Mouse (Mus musculus) thymus, postnatal 36 days (tissue): Measurements from ENCODE around the gene Dusp15.

Experiments used
- DNase-seq, 2 experiments: peaks; one replicate each; pipeline ENCODE4 v3.0.0; 2022; ENCODE audit warnings: mixed read lengths in 2 of 2

Gene Dusp15

DNA sequence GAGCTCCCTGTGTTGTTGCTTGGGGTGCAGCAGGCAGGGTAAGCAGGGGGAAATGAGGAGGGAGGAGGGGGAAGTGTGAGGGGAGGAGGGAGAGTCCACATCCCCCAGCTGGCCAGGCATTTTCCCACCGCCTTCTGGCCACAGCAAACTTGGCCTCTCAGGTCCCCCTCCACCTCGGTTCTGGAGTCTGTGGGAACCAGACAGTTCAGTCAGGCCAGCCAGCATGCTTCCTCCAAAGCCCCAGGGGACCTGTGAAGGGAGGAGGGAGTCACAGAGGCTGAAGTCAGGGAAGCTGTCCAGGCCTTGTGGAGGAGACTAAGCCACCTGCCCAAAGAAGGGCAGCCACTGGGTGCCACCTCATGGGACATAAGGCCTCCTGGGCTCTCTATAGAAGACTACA is 21.2 kb downstream of the Dusp15 start:
- DNase-seq = no peak

DNA sequence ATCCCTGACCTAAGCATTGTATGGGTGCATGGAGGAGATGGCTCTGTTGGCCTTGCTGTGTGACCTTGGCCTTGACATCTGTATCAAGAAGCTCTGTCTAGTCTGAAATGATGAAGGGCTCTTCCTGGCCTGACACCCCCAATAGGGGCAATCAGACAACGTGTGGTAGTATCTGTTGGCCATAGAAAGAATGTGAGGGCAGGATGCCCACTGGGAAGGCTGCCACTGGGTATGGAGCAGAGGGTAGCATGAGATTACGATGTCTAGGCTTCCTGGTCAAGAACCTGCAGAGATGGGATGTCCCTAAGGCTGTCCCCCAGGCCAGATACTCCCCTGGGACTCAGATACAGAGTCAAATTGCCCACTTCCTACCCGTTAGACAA is 22.5 kb downstream of the Dusp15 start:
- DNase-seq = no peak

DNA sequence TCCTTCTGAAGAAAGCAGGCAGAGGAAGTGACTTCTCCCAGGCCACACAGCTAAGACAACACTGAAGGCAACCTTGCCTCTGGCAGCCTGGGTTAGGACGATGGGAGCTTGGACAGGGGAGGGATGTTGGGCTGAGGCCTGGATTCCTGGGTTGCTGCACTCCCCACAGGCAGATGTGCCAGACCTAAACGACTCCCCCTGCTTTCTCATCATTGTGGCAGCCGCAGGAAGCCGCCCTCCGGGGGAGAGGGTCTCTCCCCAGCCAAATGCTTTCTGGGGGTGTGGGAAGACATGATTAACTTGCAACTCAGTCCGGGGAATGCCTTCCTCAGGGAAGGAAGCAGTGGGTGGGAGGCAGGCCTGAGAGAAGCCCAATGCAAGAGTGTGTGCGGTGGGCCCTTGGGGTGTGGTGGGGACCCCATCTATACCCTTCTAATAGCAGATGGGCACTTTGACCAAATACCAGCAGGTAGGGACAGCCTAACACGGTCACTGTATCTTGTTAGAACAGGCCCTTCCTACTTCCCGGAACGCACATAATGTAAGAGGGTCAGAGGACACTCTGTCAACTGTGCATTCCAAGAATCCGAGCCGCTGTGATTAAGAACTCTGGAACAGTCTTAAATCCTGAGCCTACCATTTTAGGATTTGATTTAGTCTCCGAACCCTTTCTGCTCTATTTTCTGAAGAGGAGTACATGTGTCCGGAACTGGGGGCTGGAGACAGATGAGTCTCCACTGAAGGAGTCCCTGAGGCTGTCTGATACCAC is 23.1 kb downstream of the Dusp15 start:
- no peak for DNase-seq

DNA sequence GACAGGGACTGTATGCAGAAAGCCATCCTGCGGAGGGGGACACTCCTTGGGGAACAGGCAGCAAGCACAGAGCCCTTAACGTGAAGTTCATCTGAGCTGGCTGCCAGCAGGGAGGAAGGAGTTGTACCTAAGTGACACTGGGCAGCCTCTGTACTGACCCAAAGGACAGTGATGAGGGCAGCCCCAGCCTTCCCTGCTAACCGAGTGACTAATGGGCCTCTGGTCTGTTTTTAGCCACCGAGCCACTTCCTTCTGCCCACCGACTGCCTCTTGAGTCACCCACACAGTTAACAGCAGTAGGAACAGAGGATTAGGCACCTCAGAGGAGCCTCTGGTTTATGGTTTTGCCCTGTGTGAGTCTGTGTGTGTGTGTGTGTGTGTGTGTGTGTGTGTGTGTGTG is 24.1 kb downstream of the Dusp15 start:
- no peak for DNase-seq

DNA sequence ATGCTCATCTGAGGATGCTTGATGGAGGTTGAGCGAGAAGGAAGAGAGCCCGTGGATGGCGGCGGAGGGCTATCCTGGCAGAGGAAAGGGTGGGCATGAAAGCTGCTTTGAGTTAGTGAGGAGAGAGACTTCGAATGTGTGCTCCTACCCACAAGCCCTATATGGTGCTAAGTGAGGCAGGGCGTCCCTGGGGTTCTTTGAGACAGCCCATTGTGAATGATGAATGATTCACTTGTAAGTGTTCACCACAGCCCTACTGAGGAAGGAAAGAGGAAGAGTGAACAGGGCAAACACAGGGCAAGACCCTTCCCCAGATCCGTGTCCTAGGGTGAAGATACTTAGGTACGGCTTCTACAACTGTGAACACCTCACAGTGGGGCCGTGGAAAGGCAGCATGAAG is 24.6 kb downstream of the Dusp15 start:
- no peak for DNase-seq

DNA sequence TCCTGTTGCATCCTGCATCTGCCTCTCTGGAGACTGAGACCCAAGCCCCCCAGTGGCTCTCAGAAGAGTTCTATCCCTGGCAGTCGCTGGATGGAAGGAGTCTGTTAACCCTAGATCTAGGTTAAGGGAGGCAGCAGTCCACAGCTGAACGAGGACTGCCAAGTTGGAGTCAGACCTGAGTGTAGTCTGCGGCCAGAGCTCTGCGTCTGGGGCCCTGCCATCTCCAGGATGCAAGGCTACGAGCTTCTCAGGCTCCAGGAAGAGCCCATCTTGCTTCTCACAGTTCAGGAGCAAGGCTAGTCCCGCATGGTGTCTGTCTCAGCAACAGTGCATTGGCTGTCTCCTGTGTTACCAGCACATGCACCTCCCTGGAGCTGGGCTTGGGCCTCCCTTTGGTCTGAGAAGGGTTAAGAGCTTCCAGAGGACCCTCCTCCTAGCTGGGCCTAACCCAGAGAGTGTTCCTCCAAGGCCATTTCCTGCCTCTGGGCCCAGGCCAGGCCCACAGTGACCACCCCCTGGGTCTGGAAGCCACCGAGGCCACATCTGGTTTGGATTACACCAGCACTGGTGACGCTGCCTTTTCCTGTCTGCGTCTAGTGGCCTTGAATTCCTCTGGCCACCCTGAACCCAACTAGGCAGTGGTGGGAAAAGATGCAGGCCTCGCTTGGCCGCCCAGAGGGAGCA is 26.2 kb downstream of the Dusp15 start:
- no peak for DNase-seq

DNA sequence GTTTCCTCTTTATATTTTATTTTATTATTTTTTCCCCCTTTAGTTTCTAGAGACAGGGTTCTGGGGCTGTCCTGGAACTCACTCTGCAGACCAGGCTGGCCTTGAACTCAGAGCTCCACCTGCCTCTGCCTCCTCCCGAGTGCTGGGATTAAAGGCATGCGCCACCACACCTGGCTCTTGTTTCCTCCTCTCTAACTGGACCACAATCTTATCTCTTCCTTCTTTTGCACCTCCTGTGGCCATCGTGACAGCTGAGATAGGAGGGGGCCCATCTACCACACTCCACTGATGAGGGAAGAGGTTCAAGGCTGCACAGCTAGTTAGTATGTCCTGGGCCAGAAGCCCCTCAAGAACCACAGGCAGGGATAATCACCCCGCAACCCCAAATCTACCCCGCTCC is 27.0 kb downstream of the Dusp15 start:
- no peak for DNase-seq

DNA sequence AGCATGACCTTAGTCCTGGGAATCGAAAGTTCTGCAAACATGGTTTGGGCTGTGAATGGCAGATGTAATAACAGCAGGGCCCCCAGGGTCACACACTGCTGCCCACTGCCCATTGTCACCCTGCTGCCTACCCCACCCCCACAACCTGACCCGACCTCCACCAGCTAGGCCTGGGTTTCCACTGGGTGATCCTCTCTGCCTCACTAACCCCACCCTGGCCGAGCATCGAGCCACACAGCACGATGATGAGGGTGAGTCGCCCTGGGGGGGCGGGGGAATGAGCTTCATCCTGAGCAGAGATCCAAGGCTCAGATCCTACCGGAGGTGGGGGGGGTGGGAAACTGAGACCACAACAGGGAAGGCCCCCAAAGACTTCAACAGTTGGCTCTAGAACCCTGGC is 27.4 kb downstream of the Dusp15 start:
- DNase-seq = no peak

DNA sequence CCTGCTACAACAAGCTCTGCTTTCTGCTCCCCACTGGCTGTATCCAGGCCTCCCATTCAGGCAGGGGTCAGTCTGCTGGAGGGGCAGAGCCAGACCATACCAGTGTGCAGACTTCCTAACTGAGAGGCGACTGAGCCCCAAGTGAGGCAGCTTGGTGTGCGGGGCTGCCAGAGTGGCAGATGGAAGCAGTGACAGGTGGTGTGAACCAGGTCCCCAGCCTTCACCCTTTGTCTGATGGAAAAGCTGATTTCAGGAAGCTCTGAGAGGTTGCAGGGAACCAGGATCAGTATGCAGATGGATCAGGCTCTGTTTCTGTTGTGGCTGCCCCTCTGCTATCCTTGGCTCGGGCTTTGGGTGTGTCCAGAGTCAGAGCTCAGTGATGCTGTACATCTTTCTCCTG is 27.9 kb downstream of the Dusp15 start:
- no peak for DNase-seq

DNA sequence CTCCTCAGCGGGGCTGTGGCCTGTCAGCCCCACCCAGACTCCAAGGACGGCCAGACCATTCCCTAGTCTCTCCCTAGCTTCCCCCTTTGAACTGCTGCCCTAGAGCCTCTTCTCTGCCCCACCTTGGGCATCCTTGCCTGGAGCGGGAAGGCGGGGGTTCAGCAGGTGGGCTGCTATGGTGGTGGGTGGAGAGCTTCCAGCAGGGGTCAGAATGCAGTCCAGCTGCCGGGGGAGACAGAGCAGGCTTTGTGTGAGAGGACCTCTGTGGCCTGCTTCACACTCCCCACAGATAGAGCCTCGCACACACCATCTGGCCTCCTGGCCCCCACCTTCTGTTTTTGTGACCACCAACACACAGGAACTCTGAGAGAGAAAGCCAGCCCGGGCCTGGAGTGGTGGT is 29.1 kb downstream of the Dusp15 start:
- no peak for DNase-seq

DNA sequence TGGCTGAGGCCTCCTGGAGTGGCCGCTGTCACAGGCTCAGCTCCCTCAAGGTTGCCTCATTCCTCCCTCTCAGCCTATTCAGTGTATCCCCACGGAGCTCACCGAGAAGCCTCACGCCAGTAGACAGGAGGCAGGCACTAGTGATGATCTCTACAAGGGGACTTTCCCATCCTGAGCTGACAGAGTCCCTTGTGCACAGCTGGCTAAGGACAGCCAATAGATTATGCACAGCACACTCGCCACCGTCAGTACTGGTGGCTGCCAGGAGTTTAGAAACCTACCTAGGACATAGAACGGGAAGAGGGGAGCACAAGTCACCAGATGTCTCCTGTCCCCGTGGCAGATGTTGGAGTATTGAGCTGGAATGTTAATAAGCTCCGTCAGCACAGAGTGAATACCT is 33.8 kb downstream of the Dusp15 start:
- DNase-seq = no peak

DNA sequence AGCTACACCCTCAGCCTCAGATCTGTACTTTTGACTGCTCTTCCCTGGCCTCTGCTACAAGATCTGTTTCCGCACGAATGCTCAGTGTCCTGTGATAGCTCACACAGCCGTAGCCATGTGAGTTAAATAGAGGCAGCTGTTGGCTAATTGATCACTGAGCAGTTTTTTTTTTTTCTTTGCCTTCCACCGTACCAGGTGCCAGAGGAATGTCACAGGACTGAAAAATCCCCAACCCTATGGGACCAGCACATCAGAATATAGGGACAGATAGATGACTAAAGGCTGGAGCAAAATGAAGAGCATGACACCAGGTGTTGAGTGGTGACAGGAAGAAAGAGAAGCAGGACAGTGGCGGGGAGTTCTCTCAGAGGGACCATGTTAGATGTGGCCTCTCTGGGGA is 35.4 kb downstream of the Dusp15 start:
- DNase-seq = no peak

DNA sequence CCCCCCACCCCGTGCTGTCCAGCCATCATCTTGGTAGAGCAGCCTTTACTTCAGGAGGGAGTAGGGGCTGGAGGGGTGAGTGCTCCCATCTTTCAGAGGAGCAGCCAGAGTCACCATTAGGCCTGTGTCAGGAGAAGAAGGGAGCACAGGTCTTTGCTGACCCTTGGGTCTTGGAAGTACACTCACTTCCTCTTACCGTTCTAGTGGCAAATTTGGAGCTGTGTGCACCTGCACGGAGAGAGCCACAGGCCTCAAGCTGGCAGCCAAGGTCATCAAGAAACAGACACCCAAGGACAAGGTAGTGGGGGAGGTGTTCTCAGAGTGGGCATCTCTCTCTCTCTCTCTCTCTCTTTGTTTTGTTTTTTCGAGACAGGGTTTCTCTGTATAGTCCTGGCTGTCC is 36.0 kb downstream of the Dusp15 start:
- no peak for DNase-seq

DNA sequence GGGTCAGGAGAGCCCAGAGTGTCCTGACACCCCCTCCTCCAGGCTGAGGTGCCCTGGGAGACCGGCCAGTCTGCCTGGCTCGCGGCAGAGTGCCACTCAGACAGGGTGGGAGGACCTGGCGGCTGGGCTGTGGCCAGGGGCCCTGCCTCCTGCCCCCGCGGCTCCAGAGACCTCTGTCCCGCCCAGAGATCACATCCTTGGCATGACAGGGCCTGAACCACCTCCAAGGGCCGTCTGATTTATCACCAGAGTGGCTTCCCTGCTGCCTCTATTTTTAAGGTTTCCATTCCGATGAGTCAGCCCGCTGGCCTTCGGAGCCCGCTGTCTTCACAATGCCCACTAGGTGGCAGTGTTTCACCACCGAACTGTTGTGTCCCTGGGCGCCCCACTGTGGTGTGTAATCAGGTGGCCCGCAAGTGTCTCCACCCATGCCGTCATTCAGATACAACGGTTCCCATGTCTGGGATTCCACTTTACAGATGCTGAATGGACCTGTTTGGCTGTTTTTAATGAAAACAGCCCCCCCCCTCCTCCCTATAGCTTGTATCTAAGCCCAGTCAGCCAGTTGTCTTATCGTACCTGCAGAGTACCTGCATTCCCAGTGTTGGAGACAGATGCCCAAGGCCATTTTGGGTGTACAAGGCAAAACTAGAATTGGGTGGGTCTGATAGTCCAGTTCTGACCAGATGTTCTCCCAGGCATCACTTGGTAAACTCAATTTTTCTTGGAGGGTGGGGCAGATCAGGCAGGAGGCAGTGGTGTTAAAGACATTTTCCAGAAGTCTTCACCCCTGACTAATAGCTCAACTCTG is 37.0 kb downstream of the Dusp15 start:
- DNase-seq = peak; percentile 69 to 75

DNA sequence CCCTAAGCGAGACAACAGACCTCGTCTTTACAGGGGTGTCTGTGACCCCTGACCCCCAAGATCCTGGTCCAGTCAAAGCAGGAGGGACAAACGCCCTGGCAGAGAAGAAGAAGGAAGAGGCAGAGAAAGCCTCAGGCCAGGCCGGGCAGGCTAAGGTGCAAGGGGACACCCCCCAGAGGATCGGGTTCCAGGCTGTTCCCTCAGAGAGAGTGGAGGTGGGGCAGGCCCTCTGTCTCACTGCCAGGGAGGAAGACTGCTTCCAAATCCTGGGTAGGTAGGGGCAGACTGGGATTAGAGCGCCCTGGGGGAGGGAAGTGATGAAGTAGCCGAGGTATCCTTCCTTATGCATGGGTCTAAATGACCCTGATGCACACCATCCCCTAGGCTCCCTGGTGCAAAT is 38.0 kb downstream of the Dusp15 start:
- DNase-seq = no peak

DNA sequence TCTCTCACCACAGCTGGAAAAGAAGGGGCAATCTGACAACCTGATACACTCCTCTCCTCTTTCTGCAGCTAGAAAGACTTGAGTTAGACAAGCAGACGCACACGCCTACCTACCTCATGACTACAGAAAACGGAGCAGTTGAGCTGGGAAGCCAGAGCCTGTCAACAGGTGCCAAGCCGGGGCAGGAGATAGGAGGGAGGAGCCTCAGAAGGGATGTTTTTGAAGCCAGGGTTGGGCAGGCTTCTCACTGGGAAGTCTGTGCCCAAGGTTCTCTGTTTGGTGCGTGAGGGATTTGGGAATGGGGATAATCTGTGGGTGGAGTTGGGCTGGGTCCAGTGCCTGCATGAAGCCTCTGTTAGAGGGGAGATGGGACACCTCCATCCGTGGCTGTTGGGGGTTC is 40.1 kb downstream of the Dusp15 start:
- DNase-seq = no peak

DNA sequence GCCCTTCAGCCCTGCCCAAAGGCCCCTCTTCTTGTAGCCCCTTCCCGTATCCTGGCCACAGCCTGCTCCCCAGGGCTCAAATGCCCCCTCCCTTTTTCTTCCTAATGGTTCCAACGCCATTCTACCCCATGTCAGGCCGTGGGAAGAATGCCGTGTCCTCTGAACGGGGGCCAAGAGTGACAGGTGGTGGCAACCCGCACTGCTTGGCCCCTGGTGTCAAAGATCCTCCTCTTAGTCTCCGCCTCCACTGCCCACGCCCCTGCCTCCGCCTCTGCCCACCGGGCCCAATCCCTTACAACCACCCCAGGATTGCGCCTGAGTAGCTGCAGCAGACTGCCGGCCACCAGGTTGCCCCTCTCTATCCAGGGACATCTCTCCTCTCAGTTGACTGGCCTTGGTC is 40.5 kb downstream of the Dusp15 start, which contains the start of gene Mylk2:
Gene Mylk2 (plus strand): TSS at position 322 of the 400 bp plus-strand sequence.
- no peak for DNase-seq

DNA sequence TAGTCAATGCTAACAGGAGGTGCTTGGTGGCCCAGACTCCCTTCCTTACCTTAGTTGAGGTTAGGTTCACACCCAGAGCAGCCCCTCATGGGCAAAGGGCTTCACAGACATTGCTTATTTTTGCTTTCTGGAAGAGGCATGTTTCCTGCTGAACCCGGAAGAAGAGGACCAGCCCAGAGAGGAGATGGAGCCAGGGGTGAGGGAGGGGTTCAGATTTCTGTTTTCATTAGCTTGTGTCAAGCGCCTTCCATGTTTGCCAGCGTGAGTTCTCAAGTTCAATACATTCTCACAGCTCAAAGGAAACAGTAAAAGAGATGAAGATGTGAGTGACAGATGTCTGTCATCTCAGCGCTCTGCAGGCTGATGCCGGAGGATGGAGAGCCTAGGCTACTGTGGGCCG is 41.6 kb downstream of the Dusp15 start:
- no peak for DNase-seq

DNA sequence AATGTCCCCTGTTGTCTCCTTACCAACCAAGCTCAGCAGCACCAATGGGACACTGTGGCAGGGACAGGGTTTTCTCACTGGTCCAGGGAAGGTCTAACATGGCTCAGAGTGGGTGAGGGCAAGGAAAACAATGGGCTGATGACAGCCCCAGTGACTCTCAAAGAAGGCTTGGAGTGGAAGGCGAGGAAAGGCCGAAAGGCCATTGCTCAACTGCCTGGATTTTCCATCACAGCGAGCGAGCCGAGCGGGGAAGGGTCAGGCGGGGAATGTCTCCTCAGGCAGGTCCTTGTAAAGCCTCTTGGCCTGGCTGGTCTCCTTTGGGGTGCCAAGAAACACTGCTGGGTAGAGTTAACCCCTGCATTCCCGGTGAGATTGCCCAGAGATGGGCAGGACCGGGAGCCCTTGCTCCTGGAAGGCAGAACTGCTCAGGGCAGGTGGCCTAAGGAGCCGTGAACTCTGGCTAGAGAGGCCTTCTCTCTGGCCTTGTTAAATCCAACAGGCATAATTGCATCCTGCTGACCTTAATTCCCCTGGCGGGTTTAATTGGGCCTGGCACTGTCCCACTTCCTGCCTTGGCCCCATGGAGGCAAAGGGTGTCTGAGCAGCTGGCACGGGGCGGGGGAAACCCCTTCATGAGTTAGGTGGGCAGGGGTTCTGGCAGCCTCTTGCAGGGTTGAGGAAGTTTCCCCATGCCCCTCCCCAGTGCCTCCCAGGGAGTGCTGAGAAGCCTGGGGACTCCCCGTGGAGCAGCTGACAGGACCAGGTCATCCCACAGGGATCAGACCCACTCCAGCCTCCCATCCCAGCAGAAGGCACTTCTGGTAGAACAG is 44.2 kb downstream of the Dusp15 start:
- peak in 1 of 2 experiments; percentile 35 for DNase-seq

DNA sequence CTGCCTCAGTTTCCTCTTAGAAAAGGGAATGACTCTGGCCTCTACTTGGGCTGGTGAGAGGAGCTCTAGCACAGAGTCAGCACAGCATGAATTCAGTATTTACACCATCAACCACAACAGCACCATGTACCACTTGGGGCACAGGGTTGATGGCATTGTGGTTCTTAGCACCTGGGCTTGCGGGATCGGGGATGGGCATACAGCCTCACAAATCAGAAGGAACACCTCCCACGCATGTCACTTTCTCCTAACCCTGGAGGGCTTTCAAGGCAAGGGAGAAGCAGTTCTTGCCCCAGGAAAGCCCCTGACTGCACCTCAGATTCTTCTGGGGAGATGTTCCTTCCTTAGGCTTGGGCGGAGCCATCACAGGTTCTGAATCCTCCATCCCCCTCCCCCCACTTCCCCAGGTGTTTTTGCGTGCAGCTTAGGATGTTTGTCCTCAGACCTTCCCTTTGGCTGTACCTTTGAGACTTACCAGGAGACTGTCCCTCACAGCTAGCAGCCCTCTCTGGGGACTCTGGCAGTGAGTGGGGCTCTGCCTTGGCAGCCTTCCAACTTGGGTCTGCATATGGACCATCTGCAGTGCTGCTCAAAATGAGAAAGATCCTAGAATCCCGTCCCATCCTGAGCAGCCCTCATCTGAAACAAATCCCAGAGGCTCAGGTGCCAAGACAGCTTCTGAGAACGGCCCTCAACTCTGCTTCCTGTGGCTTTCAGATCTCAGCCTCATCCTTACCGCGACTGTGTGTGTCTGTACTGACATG is 45.0 kb downstream of the Dusp15 start:
- DNase-seq = no peak

DNA sequence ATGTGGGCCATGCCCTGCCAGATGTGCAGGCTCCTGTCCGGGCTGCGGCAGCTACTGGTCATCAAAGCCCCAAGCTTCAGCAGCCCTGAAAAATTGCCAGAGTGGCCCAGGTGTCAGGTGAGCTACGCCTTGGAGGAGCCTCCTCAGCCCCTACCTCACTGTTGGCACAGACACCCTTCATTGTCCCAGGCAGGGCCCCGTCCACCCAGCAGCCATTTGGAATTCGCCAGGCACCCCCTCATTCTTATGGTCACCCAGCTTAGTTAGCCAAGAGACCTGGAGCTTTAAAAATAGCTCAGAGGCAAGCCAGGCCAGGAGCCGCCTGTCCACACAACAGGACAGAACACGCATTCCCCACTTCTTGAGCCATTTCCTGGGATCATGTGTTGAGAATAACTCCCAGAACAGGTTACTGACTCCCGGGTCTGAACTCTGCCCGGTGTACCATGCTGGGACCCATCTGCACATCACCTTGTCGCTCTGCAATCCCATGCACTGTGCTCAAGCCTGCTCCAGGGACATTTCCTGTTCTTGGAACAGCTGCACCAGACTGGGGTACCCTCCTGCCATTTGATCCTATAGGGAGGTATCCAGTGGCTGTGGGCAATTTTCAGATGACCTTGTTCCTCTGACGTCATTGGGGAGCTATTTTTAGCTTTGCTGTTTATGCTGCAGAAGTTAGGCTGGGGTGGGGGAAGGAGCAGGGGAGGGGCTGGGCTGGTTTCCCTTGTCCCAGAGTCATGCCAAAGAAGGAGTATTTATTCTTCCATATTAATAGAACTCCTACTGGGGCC is 46.3 kb downstream of the Dusp15 start:
- no peak for DNase-seq
